Mouse (Mus musculus): Measurements from ENCODE around the gene Rab21. TPM values are rescaled to one million over a fixed set of nuclear protein-coding genes. Genes with fewer than 3 reads are reported as not detected.
A peak's percentile ranks its signal among the peaks of the same experiment; 100 is the strongest.
"Not testable (repeated sequence)": the region's sequence is repeated elsewhere in the genome, so short reads cannot be mapped to it uniquely, and the experiment has no call there.

Gene Rab21
- total RNA-seq, 2 experiments from 2014 or later: 55.2 to 57.2 TPM

DNA sequence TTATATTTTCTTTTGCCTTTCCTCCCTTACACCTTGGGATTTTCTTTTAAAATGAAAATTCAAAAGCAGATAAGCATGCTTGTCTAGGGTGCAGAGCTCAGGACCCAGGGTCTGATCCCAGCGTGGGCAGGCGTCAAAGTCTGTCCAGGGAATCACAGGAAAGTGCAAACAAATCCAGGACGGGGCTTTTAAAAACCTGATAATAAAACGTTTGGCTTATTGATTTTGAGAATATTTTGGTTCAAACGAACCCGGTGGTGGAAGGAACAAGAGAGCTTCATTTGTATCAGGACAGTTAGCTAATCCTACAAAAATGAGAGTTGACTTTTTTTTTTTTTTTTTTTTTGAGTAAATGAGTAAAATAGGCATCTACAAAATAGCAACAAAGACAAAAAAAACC, 32.7 kb upstream of the Rab21 start:
- DNase-seq (ENCODE audit: low spot score in 2 of 2): no peak
- Histone ChIP-seq H3K27ac (no peak overlapping the region), H3K4me3 (no peak overlapping the region)
- no peak for TF ChIP-seq CTCF (conservative IDR thresholded peaks at IDR 0.05)

DNA sequence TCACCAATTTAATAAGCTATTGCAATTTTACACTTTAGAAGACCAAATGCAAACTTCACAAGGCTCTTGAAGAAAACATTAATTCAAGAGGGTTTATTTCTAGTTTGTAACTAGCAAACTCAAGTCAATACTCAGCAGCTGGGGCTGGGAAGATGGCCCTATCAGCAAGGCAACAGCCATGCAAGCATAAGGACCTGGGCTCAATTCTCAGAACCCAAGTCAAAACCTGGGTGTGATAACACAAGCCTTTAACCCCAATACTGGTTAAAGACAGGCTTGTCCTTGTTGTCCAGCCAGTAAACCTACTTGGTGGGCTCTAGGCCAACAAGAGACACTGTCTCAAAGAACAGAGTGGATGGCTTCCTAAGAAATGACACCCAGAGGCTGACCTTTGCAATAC, 31.1 kb upstream of the Rab21 start:
- DNase-seq (ENCODE audit: low spot score in 2 of 2): no peak
- no peak for TF ChIP-seq CTCF (conservative IDR thresholded peaks at IDR 0.05)
- H3K4me3 ChIP-seq: no peak overlapping the region
- H3K27ac ChIP-seq: no peak overlapping the region

DNA sequence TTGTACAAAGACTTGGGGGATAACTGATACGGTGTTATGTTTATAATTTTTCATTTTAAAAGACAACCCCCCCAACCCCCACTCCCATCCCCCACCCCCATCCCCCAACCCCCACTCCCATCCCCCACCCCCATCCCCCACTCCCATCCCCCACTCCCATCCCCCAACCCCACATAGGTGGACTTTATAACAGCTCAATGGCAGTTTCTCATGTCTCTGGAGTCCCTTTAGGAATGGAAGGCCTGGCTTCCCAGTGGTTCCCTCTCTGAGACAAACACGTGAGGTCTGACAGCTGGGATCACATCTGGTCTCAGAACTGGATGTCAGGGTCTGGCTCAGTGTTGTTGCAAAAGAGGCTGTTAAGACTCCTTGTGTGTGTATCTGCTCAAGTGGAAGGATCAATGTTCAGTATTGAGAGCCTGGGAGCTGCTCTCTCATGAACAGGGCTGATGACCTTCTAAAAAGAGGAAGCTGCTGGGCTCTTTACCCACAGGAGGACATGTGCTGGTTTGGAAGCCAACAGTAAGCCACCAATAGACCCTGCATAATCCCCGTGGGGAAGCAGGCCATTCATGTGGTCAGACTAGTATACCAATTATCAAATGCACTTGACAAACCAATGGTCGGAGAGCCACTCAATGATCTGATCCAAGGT, 27.5 kb upstream of the Rab21 start:
- DNase-seq (ENCODE audit: low spot score in 2 of 2): no peak
- Histone ChIP-seq H3K27ac (no peak overlapping the region), H3K4me3 (no peak overlapping the region)
- no peak for TF ChIP-seq CTCF (conservative IDR thresholded peaks at IDR 0.05)

DNA sequence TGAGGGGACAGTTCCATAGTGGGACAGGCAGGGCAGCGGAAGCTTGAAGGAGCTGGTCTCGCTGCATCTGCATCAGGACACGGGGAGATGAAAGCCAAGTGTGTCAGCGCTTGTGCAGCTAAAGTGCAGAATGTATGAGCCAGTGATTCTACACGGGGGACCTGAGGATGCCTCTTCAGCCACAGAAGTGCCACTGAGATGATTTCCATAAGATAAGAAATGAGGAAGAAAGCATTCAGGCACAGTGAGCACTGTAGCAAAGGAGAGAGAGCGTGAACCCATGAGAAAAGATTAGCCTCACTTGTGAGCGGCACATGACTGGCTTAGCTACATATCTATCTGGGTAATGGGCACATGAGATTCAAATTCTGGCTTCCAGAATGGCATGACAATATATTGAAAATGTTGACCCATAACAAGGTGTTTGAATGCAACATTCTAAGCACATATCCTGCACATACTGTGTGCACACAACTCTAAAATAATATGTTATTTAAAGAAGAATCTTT, 24.5 kb upstream of the Rab21 start:
- TF ChIP-seq CTCF (conservative IDR thresholded peaks at IDR 0.05): no peak
- Histone ChIP-seq H3K4me3 (no peak overlapping the region), H3K27ac (no peak overlapping the region)
- no peak for DNase-seq (ENCODE audit: low spot score in 2 of 2)

DNA sequence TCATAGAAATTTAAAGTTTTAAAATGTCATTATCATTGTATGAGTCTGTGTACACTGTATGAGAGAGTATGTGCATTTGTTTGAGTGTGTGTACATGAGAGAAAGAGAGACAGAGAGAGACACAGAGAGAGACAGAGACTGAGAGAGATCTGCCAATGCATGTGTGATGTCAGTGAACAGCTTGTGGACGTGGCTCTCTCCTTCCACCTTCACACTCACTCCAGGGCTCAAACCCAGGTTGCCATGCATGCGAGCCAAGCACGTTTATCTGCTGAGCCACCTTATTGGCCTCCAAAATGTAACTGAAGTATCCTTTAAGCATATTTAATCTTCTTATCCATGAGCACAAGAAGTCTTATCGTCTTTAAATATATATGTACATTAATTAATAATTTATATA, 21.5 kb upstream of the Rab21 start:
- no peak for TF ChIP-seq CTCF (conservative IDR thresholded peaks at IDR 0.05)
- H3K4me3 ChIP-seq: no peak overlapping the region
- no peak for DNase-seq (ENCODE audit: low spot score in 2 of 2)
- H3K27ac ChIP-seq: no peak overlapping the region

DNA sequence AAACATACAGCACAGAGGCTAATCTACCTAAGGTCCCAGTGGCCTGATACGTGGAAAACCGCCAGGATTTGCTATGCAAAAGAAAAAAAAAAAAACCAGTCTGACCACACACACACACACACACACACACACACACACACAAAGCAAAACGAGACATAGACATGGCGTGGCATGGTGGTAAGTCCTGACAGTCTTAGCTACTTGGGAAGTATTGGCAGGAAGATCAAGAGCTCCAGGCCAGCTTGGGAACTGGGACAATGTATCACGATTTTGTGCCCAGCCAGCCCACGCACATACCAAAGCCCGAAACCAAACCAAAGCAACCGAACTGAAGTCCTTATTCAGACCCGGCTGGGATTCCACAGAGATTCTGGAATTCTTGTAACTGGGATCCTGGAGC, 18.1 kb upstream of the Rab21 start:
- no peak for DNase-seq (ENCODE audit: low spot score in 2 of 2)
- no peak for TF ChIP-seq CTCF (conservative IDR thresholded peaks at IDR 0.05)
- H3K4me3 ChIP-seq: no peak overlapping the region
- H3K27ac ChIP-seq: no peak overlapping the region

DNA sequence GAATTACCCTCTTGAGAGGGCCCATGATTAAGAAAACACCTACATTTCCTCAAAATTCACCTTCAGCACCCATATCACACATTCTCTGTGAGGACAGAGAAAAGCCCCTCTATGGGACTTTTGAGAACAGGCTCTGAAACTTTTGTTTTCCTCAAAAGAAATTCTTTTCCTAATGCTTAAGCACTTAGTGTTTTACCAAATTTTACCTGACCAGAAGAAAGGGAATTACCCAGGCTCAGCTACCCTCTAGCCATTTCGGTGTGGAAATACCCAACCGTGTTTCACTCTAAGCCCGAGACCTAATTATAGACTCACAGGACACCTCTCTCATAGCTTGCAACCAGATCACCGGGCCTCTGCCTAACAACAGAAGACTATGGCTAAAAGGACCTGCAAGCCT, 17.6 kb upstream of the Rab21 start:
- no peak for DNase-seq (ENCODE audit: low spot score in 2 of 2)
- H3K4me3 ChIP-seq: no peak overlapping the region
- TF ChIP-seq CTCF (conservative IDR thresholded peaks at IDR 0.05): no peak
- H3K27ac ChIP-seq: no peak overlapping the region

DNA sequence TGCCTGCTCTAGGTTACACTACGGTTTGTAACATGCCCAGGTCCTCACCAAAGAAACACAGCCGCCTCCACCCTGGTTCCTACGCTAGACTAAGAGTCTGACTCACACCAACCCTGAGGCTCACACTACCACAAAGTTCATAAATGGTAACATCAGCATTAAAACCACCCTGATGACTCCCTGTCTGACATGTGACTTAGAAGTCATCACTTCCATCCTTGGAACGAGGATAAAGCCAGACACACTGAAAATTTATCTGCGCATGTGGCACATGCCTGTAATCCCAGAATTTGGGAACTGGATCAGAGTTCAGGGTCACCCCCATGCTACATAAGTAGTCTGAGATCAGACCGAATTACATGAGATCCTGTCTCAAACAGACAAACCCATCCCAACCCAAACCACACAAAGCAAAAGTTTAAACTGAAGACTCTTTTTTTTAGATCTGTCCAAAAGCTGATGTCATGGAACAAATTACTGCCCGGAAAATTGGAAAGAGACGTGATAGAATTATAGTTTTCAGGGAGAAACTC, 17.1 kb upstream of the Rab21 start:
- H3K27ac ChIP-seq: no peak overlapping the region
- no peak for TF ChIP-seq CTCF (conservative IDR thresholded peaks at IDR 0.05)
- DNase-seq (ENCODE audit: low spot score in 2 of 2): no peak
- no peak overlapping the region for H3K4me3 ChIP-seq

DNA sequence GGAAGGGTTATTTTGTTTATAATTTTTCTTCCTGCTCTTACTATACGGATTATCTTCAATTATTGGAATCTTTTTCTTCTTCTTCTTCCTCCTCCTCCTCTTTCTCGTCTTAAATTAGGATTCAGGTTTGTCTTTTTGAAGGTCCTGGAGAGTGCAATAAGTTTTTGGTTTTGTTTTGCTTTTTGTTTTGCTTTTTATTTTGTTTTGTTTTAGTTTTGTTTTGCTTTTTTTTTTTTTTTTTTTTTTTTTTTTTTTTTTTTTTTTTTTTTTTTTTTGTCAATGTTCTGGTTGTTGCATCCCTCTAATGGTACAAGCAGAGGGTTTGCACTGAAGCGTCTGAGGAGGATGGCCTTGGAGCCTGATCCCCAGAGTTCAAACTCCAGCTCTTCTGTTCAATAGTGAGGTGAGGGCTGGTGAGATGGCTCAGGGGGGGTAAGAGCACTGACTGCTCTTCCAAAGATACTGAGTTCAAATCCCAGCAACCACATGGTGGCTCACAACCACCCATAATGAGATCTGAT, 13.7 kb upstream of the Rab21 start:
- no peak for DNase-seq (ENCODE audit: low spot score in 2 of 2)
- no peak for TF ChIP-seq CTCF (conservative IDR thresholded peaks at IDR 0.05)
- no peak overlapping the region for H3K4me3 ChIP-seq
- H3K27ac ChIP-seq: no peak overlapping the region

DNA sequence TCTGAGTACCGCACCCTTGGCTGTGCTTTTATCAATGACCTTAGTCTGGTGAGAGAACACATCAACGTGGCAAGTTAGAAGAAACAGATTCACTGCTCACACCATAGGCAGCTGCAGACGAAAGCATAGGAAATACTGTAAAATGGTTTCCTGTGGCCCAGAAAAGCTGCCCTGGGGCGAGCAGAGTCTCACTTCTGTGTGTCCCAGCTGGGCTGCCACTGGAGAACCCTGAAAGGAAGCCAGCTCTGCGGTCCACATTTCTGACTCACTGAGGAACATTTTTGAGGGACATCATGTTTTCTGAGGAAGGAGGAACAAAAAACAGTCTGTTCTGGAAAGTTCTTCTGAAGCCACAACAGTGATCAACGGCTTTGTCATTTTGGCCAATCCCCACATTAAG, 13.1 kb upstream of the Rab21 start:
- DNase-seq (ENCODE audit: low spot score in 2 of 2): no peak
- no peak for TF ChIP-seq CTCF (conservative IDR thresholded peaks at IDR 0.05)
- H3K27ac ChIP-seq: no peak overlapping the region
- H3K4me3 ChIP-seq: no peak overlapping the region

DNA sequence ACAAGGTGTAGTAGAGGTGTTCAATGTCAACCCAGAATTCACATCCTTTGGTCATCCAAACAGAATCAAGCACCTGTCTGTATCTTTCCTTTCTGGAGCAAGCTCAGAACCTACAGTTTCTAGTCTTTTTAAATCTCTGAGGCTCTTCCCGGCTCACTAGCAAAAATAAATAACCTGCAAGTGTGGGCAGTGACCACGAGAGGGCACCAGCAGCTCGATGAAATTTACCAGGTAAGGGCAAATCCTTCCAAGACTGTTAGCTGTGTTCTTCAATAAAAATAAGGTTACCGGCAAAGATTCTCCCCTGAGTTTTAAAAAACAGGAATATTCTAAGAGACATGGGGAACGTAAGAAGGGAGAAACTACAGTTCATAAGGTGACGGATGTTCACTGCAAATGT, 7.9 kb upstream of the Rab21 start:
- peak; percentile 71 to 79 for DNase-seq (ENCODE audit: low spot score in 2 of 2)
- Histone ChIP-seq H3K27ac (no peak overlapping the region), H3K4me3 (no peak overlapping the region)
- peak; percentile 93 for TF ChIP-seq CTCF (conservative IDR thresholded peaks at IDR 0.05)

DNA sequence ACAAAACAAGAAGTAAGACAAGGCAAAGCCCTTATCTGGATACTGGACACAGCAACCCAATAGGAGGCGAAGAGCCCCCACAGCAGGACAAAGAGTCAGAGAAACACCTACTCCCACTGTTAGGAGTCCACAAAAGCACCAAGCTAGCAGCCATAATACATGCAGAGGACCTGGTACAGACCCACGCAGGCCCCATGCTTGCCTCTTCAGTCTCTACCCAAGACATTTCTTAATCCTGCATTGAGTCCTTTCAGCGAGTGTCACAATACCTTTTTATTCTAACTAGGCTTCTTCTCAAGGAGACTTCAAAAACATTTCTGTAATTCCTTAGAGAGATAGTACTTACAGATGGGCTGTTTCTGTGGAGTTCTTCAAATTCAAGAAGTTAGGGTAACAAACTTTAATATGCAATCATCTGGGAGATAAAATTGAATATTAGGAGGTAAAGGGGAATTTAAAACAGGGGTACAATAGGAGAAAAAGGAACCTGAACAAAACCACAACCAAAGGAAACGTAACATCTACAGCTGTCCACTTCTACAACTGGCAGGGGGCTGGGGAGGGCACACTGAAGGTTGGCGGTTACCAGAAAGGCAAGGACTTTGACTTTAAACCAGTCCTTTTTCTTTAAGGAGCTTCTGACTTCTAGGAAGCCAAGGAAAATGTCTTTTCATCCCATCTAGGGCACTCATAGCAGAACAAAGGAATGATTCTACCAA, 6.1 kb upstream of the Rab21 start:
- Histone ChIP-seq H3K4me3 (no peak overlapping the region), H3K27ac (no peak overlapping the region)
- TF ChIP-seq CTCF (conservative IDR thresholded peaks at IDR 0.05): no peak
- no peak for DNase-seq (ENCODE audit: low spot score in 2 of 2)

DNA sequence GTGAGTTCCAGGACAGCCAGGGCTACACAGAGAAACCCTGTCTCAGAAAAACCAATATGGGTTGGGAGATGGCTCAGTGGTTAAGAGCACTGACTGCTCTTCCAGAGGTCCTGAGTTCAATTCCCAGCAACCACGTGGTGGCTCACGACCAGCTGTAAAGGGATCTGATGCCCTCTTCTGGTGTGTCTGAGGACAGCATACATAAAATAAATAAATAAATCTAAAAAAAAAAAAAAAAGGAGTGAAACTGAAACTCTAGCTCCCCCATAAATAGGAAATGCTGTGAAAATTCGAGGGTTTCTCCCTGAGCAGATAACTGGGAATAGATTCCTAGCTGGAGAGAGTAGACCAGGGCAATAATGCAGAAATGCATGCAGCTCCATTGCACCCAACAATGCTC, 3.0 kb upstream of the Rab21 start:
- not testable (repeated sequence) for H3K27ac ChIP-seq; DNase-seq (ENCODE audit: low spot score in 2 of 2); H3K4me3 ChIP-seq
- peak; percentile 28 for TF ChIP-seq CTCF (conservative IDR thresholded peaks at IDR 0.05)

Measured in layer of hippocampus, adult 2 months (tissue).